In the genomic region with DNA sequence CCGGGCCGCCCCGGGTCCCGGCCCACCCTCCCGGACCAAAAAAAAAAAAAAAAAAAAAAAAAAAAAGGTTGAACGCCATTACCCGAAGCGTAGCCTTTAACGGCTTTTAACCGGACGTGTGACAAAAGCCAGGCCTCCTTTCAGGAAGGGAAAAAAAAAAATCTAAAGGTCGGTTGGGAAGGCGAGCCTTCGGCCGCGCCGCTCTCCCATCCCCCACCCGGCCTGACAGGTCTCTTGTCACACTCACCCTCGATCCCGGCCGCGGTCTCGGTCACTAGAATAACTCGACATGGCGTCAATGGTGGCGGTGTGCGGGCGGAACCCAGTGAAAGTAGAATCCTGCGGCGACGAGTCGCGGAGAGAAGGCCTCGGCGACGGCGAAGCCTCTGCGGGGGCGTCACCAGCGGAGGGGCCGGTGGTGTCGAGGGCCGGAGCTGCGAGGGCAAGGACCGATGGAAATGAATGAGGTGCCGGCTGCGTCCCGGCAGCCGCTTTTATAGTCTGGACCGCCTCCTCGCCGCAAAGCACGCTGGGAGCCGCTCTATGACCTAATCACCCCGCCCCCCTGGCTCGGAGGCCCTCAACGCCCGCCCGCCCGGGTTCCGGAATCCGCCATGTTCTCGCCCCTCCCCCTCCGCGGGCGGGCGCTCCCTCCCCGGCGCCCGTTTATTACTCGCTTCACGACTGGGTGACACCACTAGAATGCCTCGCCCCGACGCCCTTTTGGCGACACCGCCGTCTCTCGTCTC, we compare ENCODE assay signal across 8 mouse cellular contexts. TPM values are rescaled to one million over a fixed set of nuclear protein-coding genes. Genes with fewer than 3 reads are reported as not detected.
A peak's percentile ranks its signal among the peaks of the same experiment; 100 is the strongest.
DNase-seq lines count a peak whose midpoint lies in the region; ATAC-seq and TF ChIP-seq lines count a peak whose summit lies in the region.

No protein-coding gene starts in this region.

- peaks cover 21% of the 10 kb centered on the region for H3K4me1 ChIP-seq in embryonic facial prominence, embryonic 10.5 days
- peaks cover 15% of the 10 kb centered on the region for H3K4me1 ChIP-seq in midbrain, embryonic 11.5 days (ENCODE audit: control insufficient read depth, insufficient read depth, low read length)
- peaks cover 2% of the 10 kb centered on the region; the same call in 1 of the 2 replicates for H3K4me1 ChIP-seq in small intestine, adult 2 months (ENCODE audit: control insufficient read depth, insufficient read depth, insufficient read length, low read length)

- peak overlapping the region; percentile 100 for H3K9ac ChIP-seq in midbrain, embryonic 11.5 days (ENCODE audit: low read length)

- H3K4me2 ChIP-seq in midbrain, embryonic 11.5 days = peak overlapping the region; percentile 64

- DNase-seq in 3134 (ENCODE audit: extremely low read depth, insufficient read length, low spot score) = peak; percentile 97
- DNase-seq in adrenal gland, postnatal 14 days = peak; percentile 100
- peak; percentile 99 for DNase-seq in embryonic facial prominence, embryonic 10.5 days (ENCODE audit: low spot score)
- DNase-seq in kidney, adult 11 months = peak; percentile 96
- DNase-seq in left cerebral cortex, postnatal 4 days = peak; percentile 100
- DNase-seq in midbrain, embryonic 11.5 days (ENCODE audit: low spot score, missing footprints) = no peak

- peak overlapping the region; percentile 80 for H3K4me3 ChIP-seq in embryonic facial prominence, embryonic 10.5 days
- peak overlapping the region; percentile 98 for H3K4me3 ChIP-seq in midbrain, embryonic 11.5 days (ENCODE audit: low read depth, low read length)
- peak overlapping the region; percentile 82 for H3K4me3 ChIP-seq in small intestine, adult 2 months (ENCODE audit: low read depth, low read length)

- no peak for TF ChIP-seq CTCF in small intestine, adult 2 months (IDR thresholded peaks at IDR 0.05; ENCODE audit: extremely low read depth, insufficient read length, insufficient replicate concordance, low read depth, low read length)

- intact Hi-C loops in left cerebral cortex, postnatal 4 days (cut with DNase I) = no loop called here

- no peaks in the 10 kb centered on the region for H3K9me3 ChIP-seq in embryonic facial prominence, embryonic 10.5 days
- H3K9me3 ChIP-seq in midbrain, embryonic 11.5 days (ENCODE audit: control insufficient read depth, low read length) = no peaks in the 10 kb centered on the region

- peak; percentile 99 for TF ChIP-seq POLR2A in small intestine, adult 2 months (IDR thresholded peaks at IDR 0.05; ENCODE audit: low read depth, low read length)

- peak overlapping the region; percentile 100 for H3K27ac ChIP-seq in embryonic facial prominence, embryonic 10.5 days (replicated peaks)
- peak overlapping the region; percentile 98 for H3K27ac ChIP-seq in midbrain, embryonic 11.5 days (ENCODE audit: low read depth, low read length)
- H3K27ac ChIP-seq in small intestine, adult 2 months (ENCODE audit: insufficient read depth, low read depth, low read length) = peak overlapping the region; percentile 98

- ATAC-seq in granulocyte monocyte progenitor cell, adult 5-6 weeks (replicated peaks; ENCODE audit: poor library complexity, severe bottlenecking) = peak; percentile 55
- ATAC-seq in midbrain, embryonic 11.5 days (ENCODE audit: low FRiP score) = peak; percentile 77

- peaks cover 62% of the 10 kb centered on the region for H3K36me3 ChIP-seq in embryonic facial prominence, embryonic 10.5 days (replicated peaks)
- H3K36me3 ChIP-seq in midbrain, embryonic 11.5 days (ENCODE audit: control insufficient read depth, insufficient read depth, low read length) = peaks cover 13% of the 10 kb centered on the region
- H3K36me3 ChIP-seq in small intestine, adult 2 months (ENCODE audit: control insufficient read depth, insufficient read depth, low read length) = peaks cover 39% of the 10 kb centered on the region

- under 1% methylated on average over 79 of the region's 79 CpGs for WGBS in embryonic facial prominence, embryonic 10.5 days
- under 1% methylated on average over 77 of the region's 79 CpGs for WGBS in midbrain, embryonic 11.5 days
- WGBS in small intestine, adult 2 months = under 1% methylated on average over 78 of the region's 79 CpGs

- no peaks in the 10 kb centered on the region for H3K27me3 ChIP-seq in embryonic facial prominence, embryonic 10.5 days (replicated peaks; ENCODE audit: low read depth, poor library complexity, severe bottlenecking)
- H3K27me3 ChIP-seq in midbrain, embryonic 11.5 days (ENCODE audit: control insufficient read depth, insufficient read depth, low read length) = no peaks in the 10 kb centered on the region
- H3K27me3 ChIP-seq in small intestine, adult 2 months (ENCODE audit: control insufficient read depth, insufficient read depth, low read length) = no peaks in the 10 kb centered on the region

RNA-seq across cellular contexts. Expression of a gene that starts 0.8 kb away (rescaled TPM):
- 755 and 762 TPM in 2 replicates for total RNA-seq in adrenal gland, postnatal 14 days (2021)
- polyA plus RNA-seq in embryonic facial prominence, embryonic 10.5 days (2016; fragmentation: Nextera tagmentation; extraction: Ambion mirVana) = 312 and 326 TPM in 2 replicates
- total RNA-seq in granulocyte monocyte progenitor cell, adult 5-6 weeks (2014; fragmentation: Nextera tagmentation) = 653 and 662 TPM in 2 replicates
- 1,291 and 1,523 TPM in 2 replicates for total RNA-seq in granulocyte monocyte progenitor cell, adult 5-6 weeks (2017)
- total RNA-seq in left cerebral cortex, postnatal 4 days (2021) = 100 to 1,000 TPM; 737 to 784 TPM
- polyA plus RNA-seq in midbrain, embryonic 11.5 days (2014; fragmentation: Nextera tagmentation; extraction: Ambion mirVana) = 515 and 561 TPM in 2 replicates
- 247 and 493 TPM in 2 replicates for polyA plus RNA-seq in small intestine, adult 2 months (2012; rRNA removed)

RNA-seq across cellular contexts. Expression of a gene that starts 0.9 kb away (rescaled TPM):
- total RNA-seq in adrenal gland, postnatal 14 days (2021) = 12.2 and 13.2 TPM in 2 replicates
- 17.6 and 19.7 TPM in 2 replicates for polyA plus RNA-seq in embryonic facial prominence, embryonic 10.5 days (2016; fragmentation: Nextera tagmentation; extraction: Ambion mirVana)
- total RNA-seq in granulocyte monocyte progenitor cell, adult 5-6 weeks (2014; fragmentation: Nextera tagmentation) = 16.4 and 37.4 TPM in 2 replicates
- 18.3 and 19.9 TPM in 2 replicates for total RNA-seq in granulocyte monocyte progenitor cell, adult 5-6 weeks (2017)
- total RNA-seq in left cerebral cortex, postnatal 4 days (2021) = 10 to 100 TPM; 14.6 to 19.6 TPM
- polyA plus RNA-seq in midbrain, embryonic 11.5 days (2014; fragmentation: Nextera tagmentation; extraction: Ambion mirVana) = 22.1 and 23.1 TPM in 2 replicates
- polyA plus RNA-seq in small intestine, adult 2 months (2012; rRNA removed) = 0.37 and 0.95 TPM in 2 replicates

RNA-seq across cellular contexts. Expression of a gene that starts 8.9 kb away (rescaled TPM):
- 6.6 and 7.3 TPM in 2 replicates for total RNA-seq in adrenal gland, postnatal 14 days (2021)
- polyA plus RNA-seq in embryonic facial prominence, embryonic 10.5 days (2016; fragmentation: Nextera tagmentation; extraction: Ambion mirVana) = 9.9 and 11.2 TPM in 2 replicates
- total RNA-seq in granulocyte monocyte progenitor cell, adult 5-6 weeks (2014; fragmentation: Nextera tagmentation) = 11.0 and 27.3 TPM in 2 replicates
- 13.0 and 18.4 TPM in 2 replicates for total RNA-seq in granulocyte monocyte progenitor cell, adult 5-6 weeks (2017)
- total RNA-seq in left cerebral cortex, postnatal 4 days (2021) = 1 to 10 TPM; 5.2 to 6.2 TPM
- polyA plus RNA-seq in midbrain, embryonic 11.5 days (2014; fragmentation: Nextera tagmentation; extraction: Ambion mirVana) = 9.7 and 11.2 TPM in 2 replicates
- 4.4 and 11.0 TPM in 2 replicates for polyA plus RNA-seq in small intestine, adult 2 months (2012; rRNA removed)

RNA-seq across cellular contexts. Expression of a gene that starts 37.2 kb away (rescaled TPM):
- total RNA-seq in adrenal gland, postnatal 14 days (2021) = 0.67 and 1.9 TPM in 2 replicates
- 0.59 and 1.1 TPM in 2 replicates for polyA plus RNA-seq in embryonic facial prominence, embryonic 10.5 days (2016; fragmentation: Nextera tagmentation; extraction: Ambion mirVana)
- 50.5 and 64.3 TPM in 2 replicates for total RNA-seq in granulocyte monocyte progenitor cell, adult 5-6 weeks (2014; fragmentation: Nextera tagmentation)
- 72.3 and 85.6 TPM in 2 replicates for total RNA-seq in granulocyte monocyte progenitor cell, adult 5-6 weeks (2017)
- total RNA-seq in left cerebral cortex, postnatal 4 days (2021) = under 1 TPM; 0.56 to 0.93 TPM
- polyA plus RNA-seq in midbrain, embryonic 11.5 days (2014; fragmentation: Nextera tagmentation; extraction: Ambion mirVana) = 0.68 and 1.0 TPM in 2 replicates
- polyA plus RNA-seq in small intestine, adult 2 months (2012; rRNA removed) = 0.30 and 0.77 TPM in 2 replicates

RNA-seq across cellular contexts. Expression of a gene that starts 37.8 kb away (rescaled TPM):
- 110 and 152 TPM in 2 replicates for total RNA-seq in adrenal gland, postnatal 14 days (2021)
- 17.3 and 20.8 TPM in 2 replicates for polyA plus RNA-seq in embryonic facial prominence, embryonic 10.5 days (2016; fragmentation: Nextera tagmentation; extraction: Ambion mirVana)
- 69.6 and 75.1 TPM in 2 replicates for total RNA-seq in granulocyte monocyte progenitor cell, adult 5-6 weeks (2014; fragmentation: Nextera tagmentation)
- total RNA-seq in granulocyte monocyte progenitor cell, adult 5-6 weeks (2017) = 46.1 and 46.6 TPM in 2 replicates
- total RNA-seq in left cerebral cortex, postnatal 4 days (2021) = 10 to 100 TPM; 17.7 TPM
- 19.8 and 21.5 TPM in 2 replicates for polyA plus RNA-seq in midbrain, embryonic 11.5 days (2014; fragmentation: Nextera tagmentation; extraction: Ambion mirVana)
- polyA plus RNA-seq in small intestine, adult 2 months (2012; rRNA removed) = 6.3 and 10.7 TPM in 2 replicates
